Mouse (Mus musculus): Measurements from ENCODE around the gene Rpa2. TPM values are rescaled to one million over a fixed set of nuclear protein-coding genes. Genes with fewer than 3 reads are reported as not detected.

Gene Rpa2
- polyA plus RNA-seq, 1 experiment from 2014 or later = 32.1 TPM

DNA sequence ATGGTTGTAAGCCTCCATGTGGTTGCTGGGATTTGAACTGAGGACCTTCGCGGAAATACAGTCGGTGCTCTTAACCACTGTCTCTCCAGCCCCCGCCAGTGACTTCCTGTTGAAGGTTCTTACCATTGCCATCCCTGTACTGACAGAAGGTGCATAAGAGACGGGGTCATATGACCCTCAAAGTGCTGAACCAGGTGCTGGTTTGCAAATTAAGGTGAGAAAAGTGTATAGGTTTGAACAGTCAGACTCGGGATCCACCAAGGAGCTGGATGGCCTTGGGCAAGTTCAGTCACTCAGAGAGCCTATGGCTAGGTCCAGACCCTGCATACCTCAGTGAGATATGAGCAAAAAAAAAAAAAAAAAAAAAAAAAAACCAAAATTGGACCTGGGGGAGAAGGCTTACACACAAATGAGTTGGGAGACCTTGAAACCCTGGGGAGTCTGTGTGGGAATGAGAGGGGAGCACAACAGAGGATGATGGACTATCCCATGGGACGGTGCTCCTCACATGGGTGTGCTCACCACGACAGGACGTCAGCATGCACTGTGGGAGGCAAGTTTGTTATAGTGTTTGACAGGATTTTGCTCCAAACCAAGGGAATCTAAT is 21.1 kb upstream of the Rpa2 start:
- Histone ChIP-seq H3K4me3 (ENCODE audit: low read depth, low read length) (no peak overlapping the region), H3K4me1 (replicated peaks; ENCODE audit: control insufficient read depth, insufficient read depth) (no peaks in the 10 kb centered on the region), H3K36me3 (ENCODE audit: control insufficient read depth, insufficient read depth, low read length) (no peaks in the 10 kb centered on the region), H3K27ac (replicated peaks) (peak overlapping the region; percentile 78), H3K9me3 (ENCODE audit: control insufficient read depth, low read length) (no peaks in the 10 kb centered on the region), H3K4me2 (replicated peaks; ENCODE audit: low read depth) (no peak overlapping the region), H3K9ac (ENCODE audit: low read length) (no peak overlapping the region), H3K27me3 (ENCODE audit: control insufficient read depth, insufficient read depth, low read length) (no peaks in the 10 kb centered on the region)
- WGBS = 83% methylated on average over 9 of the region's 9 CpGs
- DNase-seq (ENCODE audit: low spot score) = no peak
- no peak for TF ChIP-seq CTCF (IDR thresholded peaks at IDR 0.05; ENCODE audit: low read depth)
- no peak for TF ChIP-seq EP300 (optimal IDR thresholded peaks at IDR 0.05)
- ATAC-seq (ENCODE audit: low FRiP score, low TSS enrichment) = no peak

DNA sequence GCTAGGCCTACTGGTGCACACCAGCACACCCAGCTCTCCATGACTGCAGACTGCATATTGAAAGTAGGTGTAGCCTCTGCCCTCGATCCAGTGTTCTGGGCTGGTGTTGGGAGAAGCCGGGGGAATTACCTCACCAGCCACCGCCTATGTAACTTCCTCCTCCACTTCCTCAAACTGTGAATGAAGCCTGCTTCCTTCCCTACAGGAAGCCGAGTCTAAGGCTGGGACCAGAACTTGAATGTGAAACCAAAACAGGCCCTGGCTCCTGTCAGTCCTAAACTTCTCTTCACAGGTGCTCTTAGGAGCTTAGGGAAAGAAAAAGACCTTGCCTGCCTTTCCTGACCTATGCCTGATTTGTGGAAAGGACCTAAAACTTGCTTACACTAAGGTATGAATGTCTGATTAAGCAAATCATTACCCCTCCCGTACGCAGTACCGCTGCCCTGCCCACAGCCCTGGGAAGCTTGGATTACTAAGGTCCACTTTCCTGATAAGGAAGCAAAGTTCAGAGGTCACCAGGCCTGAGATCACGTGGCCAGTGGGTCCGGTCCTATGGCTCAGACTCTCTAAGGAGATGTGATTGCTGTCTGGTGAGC is 20.4 kb upstream of the Rpa2 start:
- Histone ChIP-seq H3K9ac (ENCODE audit: low read length) (no peak overlapping the region), H3K27me3 (ENCODE audit: control insufficient read depth, insufficient read depth, low read length) (no peaks in the 10 kb centered on the region), H3K9me3 (ENCODE audit: control insufficient read depth, low read length) (no peaks in the 10 kb centered on the region), H3K27ac (replicated peaks) (peak overlapping the region; percentile 78), H3K36me3 (ENCODE audit: control insufficient read depth, insufficient read depth, low read length) (no peaks in the 10 kb centered on the region), H3K4me1 (replicated peaks; ENCODE audit: control insufficient read depth, insufficient read depth) (no peaks in the 10 kb centered on the region), H3K4me2 (replicated peaks; ENCODE audit: low read depth) (peak overlapping the region; percentile 11; the same call in 1 of the 2 replicates), H3K4me3 (ENCODE audit: low read depth, low read length) (no peak overlapping the region)
- TF ChIP-seq EP300 (optimal IDR thresholded peaks at IDR 0.05) (no peak), CTCF (IDR thresholded peaks at IDR 0.05; ENCODE audit: low read depth) (no peak)
- DNase-seq (ENCODE audit: low spot score) (peak; percentile 69), ATAC-seq (ENCODE audit: low FRiP score, low TSS enrichment) (peak; percentile 90)
- 43% methylated on average over 9 of the region's 9 CpGs for WGBS

GRCm38 (mm10) chr4:132748778-132749177 is 19.4 kb upstream of the Rpa2 start:
- Histone ChIP-seq H3K36me3 (ENCODE audit: control insufficient read depth, insufficient read depth, low read length) (no peaks in the 10 kb centered on the region), H3K9ac (ENCODE audit: low read length) (no peak overlapping the region), H3K27ac (replicated peaks) (peak overlapping the region; percentile 49; the same call in 1 of the 2 replicates), H3K4me2 (replicated peaks; ENCODE audit: low read depth) (no peak overlapping the region), H3K4me1 (replicated peaks; ENCODE audit: control insufficient read depth, insufficient read depth) (no peaks in the 10 kb centered on the region), H3K9me3 (ENCODE audit: control insufficient read depth, low read length) (no peaks in the 10 kb centered on the region), H3K4me3 (ENCODE audit: low read depth, low read length) (no peak overlapping the region), H3K27me3 (ENCODE audit: control insufficient read depth, insufficient read depth, low read length) (no peaks in the 10 kb centered on the region)
- WGBS = 87% methylated on average over 4 of the region's 4 CpGs
- ATAC-seq (ENCODE audit: low FRiP score, low TSS enrichment) (peak; percentile 63), DNase-seq (ENCODE audit: low spot score) (no peak)
- TF ChIP-seq CTCF (IDR thresholded peaks at IDR 0.05; ENCODE audit: low read depth) = no peak

GRCm38 (mm10) chr4:132749258-132749982 is 18.7 kb upstream of the Rpa2 start:
- no peaks in the 10 kb centered on the region for H3K36me3 ChIP-seq (ENCODE audit: control insufficient read depth, insufficient read depth, low read length)
- H3K4me1 ChIP-seq (replicated peaks; ENCODE audit: control insufficient read depth, insufficient read depth) = no peaks in the 10 kb centered on the region
- TF ChIP-seq EP300 (optimal IDR thresholded peaks at IDR 0.05) (no peak), CTCF (IDR thresholded peaks at IDR 0.05; ENCODE audit: low read depth) (no peak)
- ATAC-seq (ENCODE audit: low FRiP score, low TSS enrichment) = no peak
- H3K9me3 ChIP-seq (ENCODE audit: control insufficient read depth, low read length) = no peaks in the 10 kb centered on the region
- no peak overlapping the region for H3K4me2 ChIP-seq (replicated peaks; ENCODE audit: low read depth)
- WGBS = 82% methylated on average over 6 of the region's 6 CpGs
- H3K9ac ChIP-seq (ENCODE audit: low read length) = no peak overlapping the region
- no peaks in the 10 kb centered on the region for H3K27me3 ChIP-seq (ENCODE audit: control insufficient read depth, insufficient read depth, low read length)
- DNase-seq (ENCODE audit: low spot score) = no peak
- no peak overlapping the region for H3K27ac ChIP-seq (replicated peaks)
- no peak overlapping the region for H3K4me3 ChIP-seq (ENCODE audit: low read depth, low read length)

DNA sequence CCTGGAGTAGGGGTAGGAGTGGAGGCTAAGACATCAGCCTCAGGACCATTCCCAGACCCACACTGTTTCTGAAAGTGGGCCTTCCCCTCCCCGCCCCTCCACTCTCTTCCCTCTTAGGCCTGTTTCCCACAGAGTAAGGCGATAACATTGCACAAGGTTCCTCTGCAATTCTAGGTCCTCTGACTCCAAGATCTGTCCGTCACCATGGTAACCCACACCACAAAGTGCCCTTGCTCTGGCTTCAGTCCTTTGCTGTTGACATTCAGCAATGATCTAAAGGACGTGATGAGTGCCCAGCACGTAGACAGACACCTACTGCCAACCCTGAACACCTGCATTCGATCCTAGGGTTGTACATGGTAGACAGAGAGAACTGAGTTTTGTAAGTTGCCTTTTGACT is 15.1 kb upstream of the Rpa2 start:
- 79% methylated on average over 6 of the region's 6 CpGs for WGBS
- no peak overlapping the region for H3K4me3 ChIP-seq (ENCODE audit: low read depth, low read length)
- DNase-seq (ENCODE audit: low spot score) = no peak

DNA sequence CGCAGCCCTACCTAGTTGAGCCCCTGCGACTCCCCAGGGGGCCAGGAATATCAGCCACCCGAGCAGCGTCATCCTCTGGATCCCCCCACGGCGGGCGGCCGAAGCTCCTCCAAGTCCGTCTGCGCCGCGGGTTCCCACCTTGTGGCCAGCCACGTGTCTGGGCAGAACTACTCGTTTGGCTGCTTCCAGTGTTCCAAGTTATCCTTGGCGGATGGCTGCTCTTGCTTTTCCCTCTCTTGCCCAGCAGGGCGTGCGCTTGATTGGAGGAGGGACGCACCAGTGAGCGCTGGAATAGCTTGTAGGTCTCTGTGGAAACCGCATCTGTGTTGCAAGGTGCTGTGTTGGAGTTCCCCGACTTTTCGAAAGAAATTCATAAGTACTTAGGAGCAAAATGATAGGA is 11.2 kb upstream of the Rpa2 start, which contains the start of gene Smpdl3b:
Smpdl3b (minus strand) TSS at position 279 of the 400 bp plus-strand sequence.
- Histone ChIP-seq H3K4me3 (ENCODE audit: low read depth, low read length) (peak within 1 kb of the TSS; percentile 46), H3K4me2 (replicated peaks; ENCODE audit: low read depth) (peak within 1 kb of the TSS; percentile 74), H3K9me3 (ENCODE audit: control insufficient read depth, low read length) (no peaks in the 10 kb centered on the region), H3K9ac (ENCODE audit: low read length) (peak within 1 kb of the TSS; percentile 49), H3K36me3 (ENCODE audit: control insufficient read depth, insufficient read depth, low read length) (no peaks in the 10 kb centered on the region), H3K27ac (replicated peaks) (peak within 1 kb of the TSS; percentile 59; the same call in 1 of the 2 replicates), H3K4me1 (replicated peaks; ENCODE audit: control insufficient read depth, insufficient read depth) (peaks cover 4% of the 10 kb centered on the region; the same call in 1 of the 2 replicates), H3K27me3 (ENCODE audit: control insufficient read depth, insufficient read depth, low read length) (no peaks in the 10 kb centered on the region)
- no peak for TF ChIP-seq EP300 (optimal IDR thresholded peaks at IDR 0.05)
- peak; percentile 78 for TF ChIP-seq CTCF (IDR thresholded peaks at IDR 0.05; ENCODE audit: low read depth)
- DNase-seq (ENCODE audit: low spot score) (peak; percentile 77), ATAC-seq (ENCODE audit: low FRiP score, low TSS enrichment) (peak; percentile 87)
- WGBS = under 1% methylated on average over 22 of the region's 22 CpGs

More for the DNA sequence above, 15.1 kb upstream of the Rpa2 start:
- H3K9ac ChIP-seq (ENCODE audit: low read length) = no peak overlapping the region
- H3K4me1 ChIP-seq (replicated peaks; ENCODE audit: control insufficient read depth, insufficient read depth) = peaks cover 4% of the 10 kb centered on the region; the same call in 1 of the 2 replicates
- no peaks in the 10 kb centered on the region for H3K36me3 ChIP-seq (ENCODE audit: control insufficient read depth, insufficient read depth, low read length)
- H3K4me2 ChIP-seq (replicated peaks; ENCODE audit: low read depth) = no peak overlapping the region
- no peaks in the 10 kb centered on the region for H3K9me3 ChIP-seq (ENCODE audit: control insufficient read depth, low read length)
- TF ChIP-seq EP300 (optimal IDR thresholded peaks at IDR 0.05) (no peak), CTCF (IDR thresholded peaks at IDR 0.05; ENCODE audit: low read depth) (no peak)
- no peaks in the 10 kb centered on the region for H3K27me3 ChIP-seq (ENCODE audit: control insufficient read depth, insufficient read depth, low read length)
- no peak for ATAC-seq (ENCODE audit: low FRiP score, low TSS enrichment)
- no peak overlapping the region for H3K27ac ChIP-seq (replicated peaks)

Measured in stomach, postnatal 0 days (tissue).